Mouse (Mus musculus) liver, adult (tissue): ENCODE results near the gene Tmem156.

Experiments used
- GATA4 ChIP-seq: IDR thresholded peaks from 2 replicates; pipeline ENCODE4 v1.6.1; 2014; ENCODE audit warnings: mild to moderate bottlenecking, low read length; ENCODE audit not compliant: insufficient replicate concordance

Tmem156 gene

DNA sequence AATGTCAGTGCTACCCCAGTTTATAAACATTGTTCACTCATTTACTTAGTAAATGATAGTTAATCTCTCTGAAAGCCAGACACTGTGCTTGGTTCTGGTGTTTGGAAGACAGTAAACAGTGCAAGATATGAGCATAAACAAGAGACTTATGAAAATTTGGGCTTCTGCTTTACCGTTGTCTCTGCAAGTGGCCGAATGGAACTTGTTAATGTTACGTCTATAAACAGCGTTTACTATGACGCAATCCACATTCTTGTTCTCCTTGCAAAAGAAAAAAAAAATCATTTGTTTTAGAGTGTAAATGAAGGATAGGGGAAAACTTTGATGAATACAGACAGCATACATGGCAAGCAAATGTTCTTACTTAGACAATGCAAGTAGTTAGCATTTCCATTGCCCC, at the start of gene Tmem156:
TSS of gene Tmem156 (minus strand) at position 212 of the 400 bp plus-strand sequence.
- TF ChIP-seq GATA4: no peak

DNA sequence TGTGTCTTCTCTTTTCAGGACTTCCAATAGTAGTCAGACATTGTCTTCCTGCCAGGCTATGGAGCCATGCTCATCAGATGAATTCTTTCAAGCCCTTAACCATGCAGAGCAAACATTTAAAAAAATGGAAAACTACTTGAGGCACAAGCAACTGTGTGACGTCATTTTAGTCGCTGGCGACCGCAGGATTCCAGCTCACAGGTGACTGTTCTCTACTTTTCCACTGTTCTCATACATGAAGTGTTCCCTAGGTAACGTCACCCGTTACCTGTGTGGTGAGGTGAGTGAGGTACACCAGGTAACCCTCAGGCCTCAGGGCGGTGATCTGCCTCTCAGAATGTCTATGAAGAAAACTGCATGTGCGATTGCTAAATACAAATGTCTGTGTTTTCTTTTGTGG, 49.3 kb upstream of the Tmem156 start:
- TF ChIP-seq GATA4: no peak

GRCm38 (mm10) chr5:65137073-65137472, 45.1 kb upstream of the Tmem156 start:
- TF ChIP-seq GATA4: no peak

DNA sequence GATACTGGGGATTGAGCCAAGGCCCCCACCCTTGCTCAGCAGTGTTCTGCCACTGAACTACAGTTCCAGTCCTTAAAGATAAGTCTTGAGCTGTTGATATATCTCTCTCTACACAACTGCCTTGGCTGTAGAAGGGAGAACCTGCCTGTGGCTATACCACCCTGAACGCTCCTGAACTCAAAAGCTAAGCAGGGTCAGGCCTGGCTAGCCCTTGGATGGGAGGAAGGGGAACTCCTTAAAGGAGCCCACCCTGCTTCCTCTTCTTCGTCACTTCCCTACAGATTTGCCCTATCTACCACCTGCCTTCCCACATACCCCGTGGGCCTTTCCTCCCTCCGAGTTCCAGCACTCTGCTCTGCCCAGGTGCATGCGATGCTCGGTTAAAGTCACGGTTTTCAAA, 44.2 kb upstream of the Tmem156 start:
- TF ChIP-seq GATA4: no peak

DNA sequence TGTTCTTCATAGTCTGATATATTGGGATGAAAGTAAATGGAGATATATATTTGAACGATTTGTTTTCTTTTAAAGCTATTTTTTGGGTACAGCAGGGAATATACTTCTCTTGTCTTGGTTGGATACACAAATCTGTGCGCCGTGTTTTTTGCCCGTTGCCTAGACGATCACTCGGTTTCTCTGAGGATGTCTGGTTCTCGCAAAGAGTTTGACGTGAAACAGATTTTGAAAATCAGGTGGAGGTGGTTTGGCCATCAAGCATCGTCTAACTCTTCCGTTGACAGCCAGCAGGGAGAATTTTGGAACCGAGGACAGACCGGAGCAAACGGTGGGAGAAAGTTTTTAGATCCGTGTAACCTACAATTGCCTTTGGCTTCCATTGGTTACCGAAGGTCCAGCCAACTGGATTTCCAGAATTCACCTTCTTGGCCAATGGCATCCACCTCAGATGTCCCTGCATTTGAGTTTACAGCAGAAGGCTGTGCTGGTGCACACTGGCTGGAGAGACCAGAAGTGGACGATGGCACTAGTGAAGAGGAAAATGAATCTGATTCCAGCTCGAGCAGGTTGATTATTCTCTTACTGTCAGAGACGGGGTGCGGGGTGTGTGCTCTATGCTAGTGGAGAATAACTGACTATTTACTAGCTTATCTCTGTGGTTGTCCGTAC, 39.4 kb upstream of the Tmem156 start:
- TF ChIP-seq GATA4: no peak

GRCm38 (mm10) chr5:65130528-65131210, 38.7 kb upstream of the Tmem156 start:
- TF ChIP-seq GATA4: no peak

DNA sequence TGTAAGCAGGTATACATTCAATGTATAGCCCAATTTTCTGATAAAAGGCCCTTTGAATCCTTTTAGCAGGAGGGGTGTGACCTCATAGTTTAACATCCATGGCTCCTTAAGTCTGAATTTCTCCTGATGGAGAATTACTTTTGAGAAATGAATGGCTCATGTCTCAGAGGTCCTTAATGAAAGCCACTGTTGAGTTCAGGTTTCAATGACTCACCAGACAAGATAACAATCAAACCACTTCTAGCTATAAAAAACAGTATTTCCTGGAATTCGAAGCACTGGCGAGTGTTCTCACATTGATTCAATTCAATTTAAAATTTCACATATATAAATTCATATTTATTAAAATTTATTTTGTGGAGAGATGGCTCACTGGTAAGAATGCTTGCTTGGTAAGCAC, 36.5 kb upstream of the Tmem156 start:
- TF ChIP-seq GATA4: no peak

DNA sequence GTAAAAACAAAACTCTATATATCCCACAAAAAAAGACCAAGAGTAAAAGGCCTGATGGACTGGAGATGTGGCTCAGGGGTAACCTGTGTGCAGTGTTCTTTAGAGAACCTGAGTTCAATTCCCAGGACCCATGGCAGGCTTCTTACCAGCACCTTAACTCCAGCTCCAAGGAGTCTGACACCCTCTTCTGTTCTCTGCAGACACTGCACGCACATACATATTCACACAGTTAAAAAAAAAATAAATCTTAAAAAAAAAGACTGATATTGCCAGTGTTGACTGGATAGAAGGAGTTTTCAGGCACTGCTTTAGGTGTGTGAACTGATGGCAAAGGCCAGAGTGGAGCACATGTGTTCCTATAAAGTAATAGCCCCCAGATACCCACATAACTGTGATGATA, 34.2 kb upstream of the Tmem156 start:
- no peak for TF ChIP-seq GATA4

DNA sequence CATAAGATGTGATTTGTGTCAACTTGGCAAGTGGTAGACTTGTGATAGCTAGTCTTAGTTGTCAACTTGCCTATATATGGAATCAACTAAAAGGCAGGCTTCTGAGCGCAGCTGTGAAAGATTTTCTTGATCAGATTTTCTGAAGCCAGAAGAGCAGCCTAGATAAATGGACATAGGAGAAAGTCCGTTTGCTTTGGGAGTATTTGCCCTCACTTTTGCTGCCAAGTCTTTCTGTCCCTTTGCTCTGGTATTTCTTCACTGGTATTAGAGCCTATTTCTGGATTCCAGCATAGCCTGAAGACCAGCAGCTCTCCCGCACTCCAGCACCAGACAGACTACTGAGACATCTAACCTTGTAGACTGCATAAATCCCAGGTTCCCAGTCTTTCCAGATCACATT, 30.7 kb upstream of the Tmem156 start:
- no peak for TF ChIP-seq GATA4

GRCm38 (mm10) chr5:65119918-65120317, 28.0 kb upstream of the Tmem156 start:
- peak; percentile 96 for TF ChIP-seq GATA4

DNA sequence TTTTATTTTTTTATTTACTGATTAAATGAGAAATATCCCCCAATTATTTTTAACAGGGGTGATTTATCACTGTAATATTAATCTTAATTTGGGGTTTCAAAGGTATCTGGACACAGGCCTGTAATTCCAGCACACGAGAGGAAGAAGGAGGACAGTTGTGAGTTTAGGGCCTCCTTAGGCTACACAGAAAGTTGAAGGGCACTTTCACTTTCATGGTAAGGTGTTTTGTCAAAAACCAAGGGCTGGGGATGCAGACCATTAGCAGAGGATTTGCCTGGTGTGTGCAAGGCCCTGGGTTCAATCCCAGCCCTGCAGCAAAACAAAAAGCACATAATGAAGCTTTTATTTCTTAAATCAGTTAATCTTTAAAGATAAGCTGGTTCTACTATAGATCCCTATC, 27.6 kb upstream of the Tmem156 start:
- TF ChIP-seq GATA4: no peak

DNA sequence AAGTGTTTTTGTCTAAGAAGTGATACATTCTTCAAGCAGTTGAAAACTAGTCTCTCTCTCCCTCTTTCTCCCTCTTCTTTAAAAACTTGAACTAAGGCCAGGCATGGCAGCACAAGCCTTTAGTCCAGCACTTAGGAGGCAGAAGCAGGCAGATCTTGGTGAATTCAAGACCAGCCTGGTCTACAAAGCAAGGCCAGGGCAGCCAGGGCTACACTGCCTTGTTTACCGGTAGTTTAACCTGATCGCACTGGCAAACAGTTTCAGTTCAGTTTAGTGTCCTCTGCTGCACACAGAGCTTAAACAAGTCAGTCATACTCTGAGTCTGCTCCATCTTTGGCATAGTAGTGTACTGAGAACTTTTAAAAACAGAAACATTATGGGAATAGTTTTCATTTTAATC, 24.9 kb upstream of the Tmem156 start:
- TF ChIP-seq GATA4: no peak

- TF ChIP-seq GATA4: no peak
Measured at GRCm38 (mm10) chr5:65113323-65113722, 21.4 kb upstream of the Tmem156 start.

DNA sequence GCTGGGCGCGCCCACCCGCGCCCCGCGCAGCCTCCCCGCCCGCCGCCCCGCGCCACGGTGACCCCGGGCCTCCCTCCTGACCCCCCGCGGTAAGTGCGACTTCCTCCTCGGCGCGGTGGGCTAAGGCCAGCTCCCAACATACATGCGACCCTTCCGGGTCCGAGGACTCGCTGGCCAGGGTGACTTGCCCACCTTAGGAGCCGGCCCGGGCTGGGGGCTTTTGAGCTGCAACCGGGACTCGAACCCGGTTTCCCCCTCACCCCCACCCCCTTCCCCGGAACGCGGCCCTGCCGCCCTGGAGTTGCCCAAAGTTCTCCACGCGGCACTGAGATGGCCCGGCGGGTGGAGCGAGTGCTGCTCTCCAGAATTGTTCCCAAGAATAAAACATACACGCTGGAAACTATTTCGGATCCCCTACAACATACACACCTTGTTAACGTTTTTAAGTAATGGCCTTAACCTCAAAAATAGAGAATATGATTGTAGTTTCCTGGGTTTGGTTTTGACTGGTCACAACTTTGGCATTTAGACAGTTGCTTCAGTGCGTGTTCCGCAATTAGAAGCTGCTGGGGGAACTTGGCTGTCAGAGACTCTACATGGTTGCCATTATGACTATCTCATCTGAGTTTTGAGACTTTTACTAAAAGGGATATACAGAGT, 16.0 kb upstream of the Tmem156 start:
- TF ChIP-seq GATA4: no peak

DNA sequence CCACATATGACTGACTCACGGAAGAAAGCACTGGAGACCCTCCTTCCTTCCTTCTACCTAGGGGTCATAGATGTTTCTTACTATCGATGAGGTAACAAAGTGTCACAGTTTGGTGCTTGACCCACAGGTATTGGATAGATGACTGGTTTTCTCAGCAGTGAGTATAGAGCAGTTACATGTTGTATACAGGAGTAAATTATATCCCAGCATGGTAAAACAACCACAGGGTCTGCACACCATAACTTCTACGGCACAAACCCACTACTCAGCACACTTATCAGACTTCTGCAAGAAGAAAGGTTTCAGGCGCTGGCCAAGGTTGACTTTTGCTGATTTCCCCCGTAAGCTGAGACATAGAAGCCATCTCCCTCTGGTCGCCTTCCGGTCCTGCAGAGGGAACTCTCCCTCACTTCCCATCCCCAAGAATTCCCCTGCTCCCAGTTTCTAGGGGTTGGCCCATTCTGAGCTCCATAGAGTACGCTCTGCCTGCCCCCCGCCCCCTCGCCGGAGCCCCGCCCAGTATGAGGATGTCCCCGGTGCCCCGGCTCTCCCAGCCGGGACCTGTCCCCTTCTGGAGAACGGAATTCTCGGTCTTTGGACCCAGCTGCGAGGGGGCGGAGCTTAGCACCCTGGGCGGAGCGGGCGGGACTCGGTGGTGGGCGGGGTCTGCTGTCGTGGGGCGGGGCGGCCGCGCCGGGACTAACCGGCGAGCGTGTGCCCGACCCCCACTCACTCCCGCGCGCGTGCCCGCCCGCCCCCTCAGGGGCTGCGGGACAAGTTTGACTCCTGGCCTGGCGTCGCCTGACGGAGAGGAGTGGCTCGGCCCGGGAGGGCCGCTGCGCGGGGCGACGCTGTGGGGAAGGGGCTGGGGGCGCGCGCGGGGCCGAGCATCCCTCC, 15.2 kb upstream of the Tmem156 start, which contains the start of gene Klhl5:
TSS of gene Klhl5 (plus strand) at position 664 of the 897 bp plus-strand sequence.
- no peak for TF ChIP-seq GATA4

DNA sequence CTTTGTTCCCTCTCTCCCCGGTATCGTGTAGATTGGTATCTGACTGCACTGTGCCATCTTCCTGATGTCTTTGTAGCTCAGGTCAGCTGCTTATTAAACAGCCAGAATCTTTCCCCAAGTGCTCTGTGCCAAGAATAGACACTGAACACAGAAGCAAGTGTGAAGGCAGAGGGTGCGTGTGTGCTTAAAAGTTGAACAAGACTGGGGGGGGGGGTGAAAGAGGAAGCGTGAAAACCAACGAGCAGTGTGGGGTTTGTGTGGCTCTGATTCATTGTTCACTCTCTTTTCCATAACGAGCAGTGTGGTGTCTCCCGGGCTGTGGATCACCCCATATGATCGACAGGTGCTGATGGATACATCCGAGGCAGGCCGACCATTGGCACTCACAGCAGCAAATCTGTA, 10.7 kb upstream of the Tmem156 start:
- no peak for TF ChIP-seq GATA4
